In the genomic region with DNA sequence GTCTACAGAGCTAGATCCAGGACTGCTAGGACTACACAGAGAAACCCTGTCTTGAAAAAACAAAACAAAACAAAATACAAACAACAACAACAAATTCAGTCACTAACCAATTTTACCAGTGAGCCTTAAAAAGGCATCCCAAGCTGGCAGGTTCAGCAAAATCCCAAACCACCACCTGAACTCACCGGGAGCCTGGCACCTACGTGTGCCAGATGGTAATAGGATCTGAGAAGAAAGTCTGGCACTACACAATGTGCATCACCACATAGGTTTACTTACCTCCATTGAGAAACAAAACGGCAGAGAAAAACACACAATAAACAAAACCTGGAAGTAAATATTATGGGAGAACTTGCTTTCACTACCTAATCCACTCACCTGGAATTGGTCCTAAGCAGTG, we compare ENCODE assay signal across 21 mouse cellular contexts.
A peak's percentile ranks its signal among the peaks of the same experiment; 100 is the strongest.
DNase-seq lines count a peak whose midpoint lies in the region; ATAC-seq and TF ChIP-seq lines count a peak whose summit lies in the region.
"Had no signal": no experiment of that assay in that cellular context is flagged by ENCODE, and none has a peak within 500 bp of the region (broad histone marks: within the 10 kb centered on the region; RNA-seq: fewer than 3 reads in every experiment).

No protein-coding gene starts in this region.

- TF ChIP-seq CTCF in cerebellum, adult 2 months (IDR thresholded peaks at IDR 0.05; ENCODE audit: borderline replicate concordance, insufficient read depth, low read depth, low read length) = no peak

- no peak for TF ChIP-seq POLR2A in cerebellum, adult 2 months (IDR thresholded peaks at IDR 0.05; ENCODE audit: borderline replicate concordance, insufficient read depth, low read length)

- no peaks in the 10 kb centered on the region for H3K36me3 ChIP-seq in hindbrain, embryonic 12.5 days
- H3K36me3 ChIP-seq: embryonic facial prominence, embryonic 12.5 days; forebrain, embryonic 15.5 days; heart, embryonic 10.5 days; heart, embryonic 15.5 days; hindbrain, embryonic 10.5 days; hindbrain, embryonic 15.5 days had no signal

- H3K9ac ChIP-seq in hindbrain, embryonic 12.5 days = no peak overlapping the region
- H3K9ac ChIP-seq: embryonic facial prominence, embryonic 12.5 days; forebrain, embryonic 15.5 days; heart, embryonic 15.5 days; hindbrain, embryonic 15.5 days had no signal

- H3K27me3 ChIP-seq in cerebellum, adult 2 months (ENCODE audit: control insufficient read depth, insufficient read depth, low read length) = no peaks in the 10 kb centered on the region
- H3K27me3 ChIP-seq in hindbrain, embryonic 12.5 days = no peaks in the 10 kb centered on the region
- H3K27me3 ChIP-seq: CH12.LX; embryonic facial prominence, embryonic 12.5 days; forebrain, embryonic 15.5 days; heart, embryonic 15.5 days; hindbrain, embryonic 15.5 days; Patski had no signal

- H3K4me2 ChIP-seq in hindbrain, embryonic 12.5 days (replicated peaks) = no peak overlapping the region
- H3K4me2 ChIP-seq: embryonic facial prominence, embryonic 12.5 days; forebrain, embryonic 15.5 days; heart, embryonic 15.5 days; hindbrain, embryonic 15.5 days had no signal

- H3K27ac ChIP-seq in cerebellum, adult 2 months (ENCODE audit: insufficient read depth, low read length) = no peak overlapping the region; the same call in 1 of the 2 replicates
- no peak overlapping the region for H3K27ac ChIP-seq in hindbrain, embryonic 12.5 days
- H3K27ac ChIP-seq: embryonic facial prominence, embryonic 12.5 days; forebrain, embryonic 15.5 days; heart, embryonic 10.5 days; heart, embryonic 15.5 days; hindbrain, embryonic 10.5 days; hindbrain, embryonic 15.5 days had no signal

- H3K9me3 ChIP-seq in hindbrain, embryonic 12.5 days (replicated peaks) = no peaks in the 10 kb centered on the region
- H3K9me3 ChIP-seq: embryonic facial prominence, embryonic 12.5 days; forebrain, embryonic 15.5 days; heart, embryonic 10.5 days; heart, embryonic 15.5 days; hindbrain, embryonic 10.5 days; hindbrain, embryonic 15.5 days had no signal

- no peak for ATAC-seq in hindbrain, embryonic 12.5 days (ENCODE audit: low FRiP score)
- ATAC-seq: activated CD4-positive, CD25-positive, alpha-beta regulatory T cell, adult 4 months; forebrain, embryonic 15.5 days; intestine, embryonic 16.5 days; Patski had no signal

- WGBS in cerebellum, adult 2 months = 4% methylated on average over 3 of the region's 3 CpGs
- 89% methylated on average over 3 of the region's 3 CpGs for WGBS in hindbrain, embryonic 12.5 days

- H3K4me1 ChIP-seq in cerebellum, adult 2 months (ENCODE audit: control insufficient read depth, insufficient read depth, low read length) = peaks cover 8% of the 10 kb centered on the region; the same call in 1 of the 2 replicates
- H3K4me1 ChIP-seq in hindbrain, embryonic 12.5 days = no peaks in the 10 kb centered on the region
- H3K4me1 ChIP-seq: embryonic facial prominence, embryonic 12.5 days; forebrain, embryonic 15.5 days; heart, embryonic 10.5 days; heart, embryonic 15.5 days; hindbrain, embryonic 10.5 days; hindbrain, embryonic 15.5 days had no signal

- H3K4me3 ChIP-seq in cerebellum, adult 2 months (replicated peaks; ENCODE audit: insufficient read depth, low read depth, low read length) = peak overlapping the region; percentile 31
- H3K4me3 ChIP-seq in hindbrain, embryonic 12.5 days = no peak overlapping the region
- H3K4me3 ChIP-seq: embryonic facial prominence, embryonic 12.5 days; forebrain, embryonic 15.5 days; heart, embryonic 10.5 days; heart, embryonic 15.5 days; hindbrain, embryonic 10.5 days; hindbrain, embryonic 15.5 days had no signal

- peak; percentile 72 for DNase-seq in cerebellum, adult 11 months
- DNase-seq in cerebellum, adult 2 months = peak; percentile 80 to 89
- DNase-seq in cerebellum, postnatal 10 days = peak; percentile 38 to 58
- DNase-seq in c-Kit-positive CD71-positive TER-119-positive erythroid progenitor cells, embryonic 14.5 days (ENCODE audit: low spot score) = no peak
- DNase-seq in spleen, postnatal 4 days (ENCODE audit: low spot score in 2 of 2) = no peak
- DNase-seq: adrenal gland, postnatal 25 days; gastrocnemius, postnatal 10 days; heart, adult 18-20 months; heart, postnatal 14 days; kidney, adult 2 months had no signal

Comparison
In these comparisons a context has a peak if more than half of its experiments do, and no peak if none do; other contexts are left out.
1. DNase-seq: peak in cerebellum, adult 11 months (single experiment), cerebellum, adult 2 months (2 of 2) and cerebellum, postnatal 10 days (2 of 2); none in c-Kit-positive CD71-positive TER-119-positive erythroid progenitor cells, embryonic 14.5 days (single experiment) and spleen, postnatal 4 days (0 of 2).